Mouse (Mus musculus): ENCODE results near the gene Asb16. TPM values are rescaled to one million over a fixed set of nuclear protein-coding genes. Genes with fewer than 3 reads are reported as not detected.

Gene Asb16
- polyA plus RNA-seq, 1 experiment from 2014 or later, result 0.22 TPM

DNA sequence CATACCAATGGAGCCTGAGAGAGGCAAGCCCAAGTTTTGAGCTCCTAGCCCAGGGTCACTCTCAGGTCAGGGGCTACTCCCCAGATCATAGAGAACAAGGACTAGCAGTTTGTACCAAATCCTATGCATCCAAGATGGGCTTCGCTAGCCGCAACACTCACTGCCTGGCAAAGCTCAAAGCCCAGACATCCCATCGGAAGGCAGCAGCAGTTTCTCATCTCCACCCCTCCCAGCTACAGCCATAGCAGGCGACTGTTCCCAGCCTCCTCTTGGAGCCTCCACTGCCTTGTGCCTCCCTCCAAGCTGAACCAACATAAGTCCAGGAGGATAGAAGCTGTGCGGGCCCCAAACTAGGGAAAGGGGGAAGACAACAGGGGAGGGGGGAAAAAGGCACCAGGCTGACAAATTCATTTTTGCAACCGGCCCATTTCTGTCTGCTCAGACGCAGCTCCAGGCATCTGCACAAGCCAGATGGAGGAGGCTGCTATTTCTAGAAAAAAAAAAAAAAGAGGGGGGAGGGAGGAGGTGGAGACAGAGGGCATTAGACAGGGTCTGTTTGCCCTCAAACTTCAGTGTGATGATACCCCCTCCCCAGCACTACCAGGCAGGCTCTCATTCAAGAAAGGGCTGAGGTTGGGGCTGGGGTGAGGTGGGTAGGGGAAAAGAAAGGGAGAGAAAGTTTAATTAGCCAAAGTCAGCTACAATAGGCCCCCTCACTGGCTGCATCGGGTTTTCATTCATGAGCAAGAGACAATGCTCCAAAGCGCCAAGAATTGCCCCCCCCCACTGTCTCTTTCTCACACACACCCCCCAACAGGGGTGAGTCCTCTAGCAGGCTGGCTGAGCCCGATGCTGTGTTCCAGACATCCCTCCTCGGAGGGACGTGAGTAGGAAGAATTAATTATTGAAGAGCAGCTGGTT is 41.0 kb upstream of the Asb16 start:
- ATAC-seq (ENCODE audit: low FRiP score, low read depth), result no peak
- Histone ChIP-seq H3K4me3 (peak overlapping the region; percentile 77), H3K27ac (no peak overlapping the region; the same call in 1 of the 2 replicates), H3K27me3 (peaks cover 10% of the 10 kb centered on the region; the same call in 1 of the 2 replicates), H3K36me3 (peaks cover 8% of the 10 kb centered on the region; the same call in 1 of the 2 replicates), H3K9me3 (no peaks in the 10 kb centered on the region), H3K4me2 (replicated peaks) (peak overlapping the region; percentile 87), H3K9ac (peak overlapping the region; percentile 51), H3K4me1 (peaks cover 62% of the 10 kb centered on the region)
- 21% methylated on average over 12 of the region's 12 CpGs for WGBS

DNA sequence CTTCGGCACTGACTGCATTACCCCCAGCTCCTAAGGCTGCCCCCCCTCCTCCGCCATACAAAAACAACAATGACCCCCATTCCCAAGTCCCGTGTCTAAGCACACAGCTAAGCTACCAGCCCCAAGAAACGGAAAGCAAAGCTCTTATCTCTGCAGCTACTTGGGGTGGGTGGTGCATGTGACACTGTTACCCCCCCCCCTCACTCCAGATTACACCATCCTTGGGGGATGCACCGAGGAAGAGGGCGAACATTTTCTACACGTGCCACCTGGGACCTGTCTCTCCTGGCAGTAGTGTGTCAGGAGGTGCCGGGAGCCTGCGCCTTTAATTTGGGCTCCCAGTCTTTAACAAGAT is 40.4 kb upstream of the Asb16 start:
- H3K9me3 ChIP-seq, result no peaks in the 10 kb centered on the region
- H3K9ac ChIP-seq, result peak overlapping the region; percentile 51; the same call in 1 of the 2 replicates
- ATAC-seq (ENCODE audit: low FRiP score, low read depth), result no peak
- peaks cover 8% of the 10 kb centered on the region; the same call in 1 of the 2 replicates for H3K36me3 ChIP-seq
- H3K4me2 ChIP-seq (replicated peaks), result peak overlapping the region; percentile 87
- H3K4me1 ChIP-seq, result peaks cover 58% of the 10 kb centered on the region
- H3K27me3 ChIP-seq, result peaks cover 10% of the 10 kb centered on the region; the same call in 1 of the 2 replicates
- peak overlapping the region; percentile 77 for H3K4me3 ChIP-seq
- WGBS, result 45% methylated on average over 9 of the region's 9 CpGs
- no peak overlapping the region for H3K27ac ChIP-seq

DNA sequence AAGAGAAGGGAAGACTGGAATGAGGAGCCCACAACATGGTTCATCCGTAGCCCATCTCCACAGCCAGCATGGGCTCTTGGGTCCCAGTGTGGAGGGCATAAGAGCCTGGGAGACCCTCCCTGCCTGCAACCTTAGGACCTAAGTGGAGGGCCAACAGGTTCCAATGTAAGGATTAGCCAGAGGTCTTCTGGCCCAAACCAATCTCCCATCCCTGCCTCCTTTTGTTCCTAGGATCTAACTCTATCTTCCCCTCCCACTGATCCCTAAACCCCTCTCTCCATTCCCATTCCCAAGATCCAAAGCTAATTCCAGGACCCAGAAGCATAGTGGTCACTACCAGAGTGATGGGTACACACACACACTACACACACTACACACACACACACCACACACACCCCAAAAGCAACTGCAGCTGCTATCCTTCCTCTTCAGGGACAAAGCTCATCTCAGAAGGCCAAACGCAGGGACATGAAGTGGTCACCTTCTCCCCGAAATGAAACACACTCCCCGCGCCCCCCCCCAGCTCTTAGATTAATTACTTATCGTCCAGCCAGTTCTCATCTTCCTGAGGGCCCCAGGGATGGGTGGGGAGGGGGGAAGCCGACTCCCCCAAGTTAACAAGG is 39.8 kb upstream of the Asb16 start:
- Histone ChIP-seq H3K36me3 (peaks cover 6% of the 10 kb centered on the region; the same call in 1 of the 2 replicates), H3K9me3 (no peaks in the 10 kb centered on the region), H3K27me3 (peaks cover 10% of the 10 kb centered on the region; the same call in 1 of the 2 replicates), H3K4me1 (peaks cover 52% of the 10 kb centered on the region), H3K4me2 (replicated peaks) (peak overlapping the region; percentile 87), H3K27ac (no peak overlapping the region), H3K9ac (peak overlapping the region; percentile 91), H3K4me3 (peak overlapping the region; percentile 77)
- 22% methylated on average over 7 of the region's 7 CpGs for WGBS
- ATAC-seq (ENCODE audit: low FRiP score, low read depth), result no peak

DNA sequence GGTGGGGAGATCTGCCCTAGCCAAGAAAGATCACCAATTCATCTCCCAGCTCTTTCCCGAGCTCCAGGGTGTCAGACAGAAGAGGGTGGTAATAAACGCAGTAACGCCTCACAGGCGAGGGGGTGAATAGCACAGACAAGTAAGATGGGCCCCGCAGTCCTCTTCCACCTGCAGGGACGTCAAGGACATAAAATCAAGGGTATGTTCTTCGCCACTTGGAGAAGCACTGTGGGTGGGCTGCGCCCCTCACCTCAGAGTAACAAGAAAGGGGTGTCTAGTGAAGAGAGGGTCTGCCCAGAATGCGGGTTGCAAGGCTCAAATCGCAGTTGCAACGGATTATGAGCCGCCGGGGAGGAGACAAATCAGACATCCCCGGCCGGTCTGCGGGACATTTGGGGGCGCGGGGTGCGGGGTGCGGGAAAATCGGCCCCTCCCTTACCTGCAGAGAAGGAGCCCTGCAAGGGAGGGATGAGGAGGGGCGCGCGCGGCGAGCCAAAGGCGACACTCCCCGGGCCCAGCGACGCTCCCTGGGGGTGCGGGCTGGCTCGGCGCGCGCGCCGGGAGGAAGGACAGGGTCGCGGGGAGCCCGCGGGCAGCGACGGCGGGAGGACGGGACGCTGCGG is 39.1 kb upstream of the Asb16 start:
- no peaks in the 10 kb centered on the region for H3K36me3 ChIP-seq
- peaks cover 10% of the 10 kb centered on the region; the same call in 1 of the 2 replicates for H3K27me3 ChIP-seq
- peak overlapping the region; percentile 91 for H3K9ac ChIP-seq
- peak overlapping the region; percentile 73 for H3K27ac ChIP-seq
- peak overlapping the region; percentile 77 for H3K4me3 ChIP-seq
- no peaks in the 10 kb centered on the region for H3K9me3 ChIP-seq
- H3K4me1 ChIP-seq, result peaks cover 48% of the 10 kb centered on the region
- under 1% methylated on average over 45 of the region's 47 CpGs for WGBS
- peak; percentile 43 for ATAC-seq (ENCODE audit: low FRiP score, low read depth)
- H3K4me2 ChIP-seq (replicated peaks), result peak overlapping the region; percentile 87

DNA sequence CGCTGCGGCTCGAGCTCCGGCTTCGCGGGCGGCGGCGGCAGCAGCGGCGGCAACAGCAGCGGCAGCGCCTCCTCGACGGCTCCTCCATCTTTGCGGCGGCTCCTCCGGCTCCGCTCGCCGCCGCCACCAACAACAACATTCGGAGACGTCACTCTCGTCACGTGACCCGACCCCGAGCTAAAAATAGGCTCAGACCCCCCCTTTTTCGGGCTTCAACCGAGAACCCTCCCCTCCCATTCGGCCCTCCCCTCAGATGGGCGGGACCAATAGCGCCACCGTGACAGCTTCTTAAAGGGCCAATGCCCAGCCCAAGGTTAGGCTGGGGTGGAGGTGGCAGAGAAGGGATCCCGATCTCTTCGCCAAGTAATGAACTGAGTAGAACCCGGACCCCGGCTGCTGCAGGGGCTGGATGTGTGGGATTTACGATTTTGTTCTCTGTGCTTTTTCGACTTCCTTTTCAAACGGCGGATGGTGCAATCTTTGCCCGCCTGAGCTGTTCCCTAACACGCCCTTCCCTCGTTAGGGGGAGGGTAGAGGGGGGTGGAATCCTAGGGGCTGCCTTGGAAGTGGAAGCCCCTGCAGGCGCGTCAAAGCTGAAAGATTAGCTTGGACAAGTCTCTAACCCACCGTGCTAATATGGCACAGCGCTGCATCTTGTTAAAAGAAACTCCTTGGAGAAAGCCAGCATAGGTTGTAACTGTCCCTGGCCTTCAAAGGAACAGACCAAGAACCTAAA is 38.4 kb upstream of the Asb16 start, which contains the start of gene Hdac5:
Gene Hdac5, minus strand, starts transcription at position 161 of the 736 bp plus-strand sequence.
- no peaks in the 10 kb centered on the region for H3K36me3 ChIP-seq
- peak within 1 kb of the TSS; percentile 91 for H3K9ac ChIP-seq
- H3K4me2 ChIP-seq (replicated peaks), result peak within 1 kb of the TSS; percentile 87
- under 1% methylated on average over 48 of the region's 49 CpGs for WGBS
- H3K4me3 ChIP-seq, result peak within 1 kb of the TSS; percentile 77
- ATAC-seq (ENCODE audit: low FRiP score, low read depth), result peak; percentile 91
- H3K9me3 ChIP-seq, result no peaks in the 10 kb centered on the region
- H3K27ac ChIP-seq, result peak within 1 kb of the TSS; percentile 73
- peaks cover 10% of the 10 kb centered on the region; the same call in 1 of the 2 replicates for H3K27me3 ChIP-seq
- peaks cover 40% of the 10 kb centered on the region for H3K4me1 ChIP-seq

DNA sequence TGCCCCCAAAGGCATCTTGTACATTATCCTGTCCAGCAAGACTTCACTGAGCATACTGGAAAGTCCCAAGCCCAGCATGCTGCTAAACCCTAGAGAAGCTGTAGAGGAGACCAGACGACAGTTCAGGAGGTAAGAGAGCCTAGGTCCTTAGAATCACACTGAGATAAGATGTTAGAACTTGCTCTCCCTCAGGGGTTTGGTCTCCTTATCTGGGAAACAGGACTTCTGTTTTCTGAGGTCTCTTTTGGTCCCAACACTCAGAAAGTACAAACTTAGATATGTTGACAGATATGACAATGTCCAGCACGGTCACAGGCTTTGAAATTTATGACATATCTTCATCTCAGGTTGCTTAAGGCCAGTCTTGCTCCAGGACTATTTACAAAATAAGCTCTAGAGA is 32.5 kb upstream of the Asb16 start:
- no peak overlapping the region for H3K9ac ChIP-seq
- no peak for ATAC-seq (ENCODE audit: low FRiP score, low read depth)
- no peaks in the 10 kb centered on the region for H3K4me1 ChIP-seq
- H3K4me3 ChIP-seq, result no peak overlapping the region
- WGBS, result 59% methylated on average over 2 of the region's 2 CpGs
- no peak overlapping the region for H3K4me2 ChIP-seq (replicated peaks)
- no peaks in the 10 kb centered on the region for H3K9me3 ChIP-seq
- H3K27ac ChIP-seq, result no peak overlapping the region
- H3K27me3 ChIP-seq, result no peaks in the 10 kb centered on the region
- no peaks in the 10 kb centered on the region for H3K36me3 ChIP-seq

DNA sequence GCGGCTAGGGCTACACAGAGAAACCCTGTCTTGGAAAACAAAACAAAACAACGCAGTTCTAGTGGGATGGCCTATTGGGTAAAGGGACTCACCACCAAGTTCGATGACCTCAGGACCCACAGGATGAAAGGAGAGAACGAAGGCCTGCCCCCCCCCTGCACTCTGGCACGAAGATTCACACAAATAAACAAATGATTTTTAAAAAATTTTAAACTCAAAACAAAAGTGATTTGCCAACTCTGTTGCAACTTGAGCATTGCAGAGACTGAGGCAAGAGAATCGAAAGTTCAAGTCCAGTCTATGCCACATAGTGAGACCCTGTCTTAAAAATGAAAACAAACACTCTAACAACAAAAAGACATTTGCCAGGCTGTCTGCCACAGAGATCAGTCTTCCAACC is 27.9 kb upstream of the Asb16 start:
- Histone ChIP-seq H3K4me3 (no peak overlapping the region), H3K36me3 (no peaks in the 10 kb centered on the region), H3K4me2 (replicated peaks) (no peak overlapping the region), H3K27ac (no peak overlapping the region), H3K27me3 (peaks cover 3% of the 10 kb centered on the region), H3K9ac (no peak overlapping the region), H3K4me1 (peaks cover 14% of the 10 kb centered on the region), H3K9me3 (no peaks in the 10 kb centered on the region)
- 93% methylated on average over 6 of the region's 6 CpGs for WGBS
- no peak for ATAC-seq (ENCODE audit: low FRiP score, low read depth)

DNA sequence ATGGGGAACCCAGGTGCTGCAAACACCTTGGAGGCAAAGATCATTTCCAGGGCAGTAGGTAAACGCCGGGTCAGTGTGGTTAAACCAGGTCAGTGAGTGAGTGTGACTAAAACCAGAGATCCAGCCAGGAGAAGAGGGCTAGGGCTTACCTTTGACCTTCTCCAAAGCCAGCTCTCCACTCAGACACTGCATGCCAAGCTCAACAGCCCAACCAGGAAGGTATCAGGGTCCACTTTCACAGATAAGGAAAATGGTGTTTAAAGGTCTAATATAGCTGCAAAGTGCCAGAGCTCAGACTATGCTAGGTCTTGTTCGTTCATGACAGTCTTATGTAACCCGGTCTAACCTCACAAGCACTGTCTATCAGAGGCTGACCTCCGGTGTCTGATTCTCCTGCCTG is 27.3 kb upstream of the Asb16 start:
- H3K9me3 ChIP-seq, result no peaks in the 10 kb centered on the region
- peaks cover 3% of the 10 kb centered on the region for H3K27me3 ChIP-seq
- no peaks in the 10 kb centered on the region for H3K36me3 ChIP-seq
- ATAC-seq (ENCODE audit: low FRiP score, low read depth), result no peak
- H3K27ac ChIP-seq, result no peak overlapping the region
- no peak overlapping the region for H3K4me2 ChIP-seq (replicated peaks)
- 82% methylated on average over 5 of the region's 5 CpGs for WGBS
- H3K4me1 ChIP-seq, result peaks cover 16% of the 10 kb centered on the region
- H3K9ac ChIP-seq, result no peak overlapping the region
- H3K4me3 ChIP-seq, result no peak overlapping the region

DNA sequence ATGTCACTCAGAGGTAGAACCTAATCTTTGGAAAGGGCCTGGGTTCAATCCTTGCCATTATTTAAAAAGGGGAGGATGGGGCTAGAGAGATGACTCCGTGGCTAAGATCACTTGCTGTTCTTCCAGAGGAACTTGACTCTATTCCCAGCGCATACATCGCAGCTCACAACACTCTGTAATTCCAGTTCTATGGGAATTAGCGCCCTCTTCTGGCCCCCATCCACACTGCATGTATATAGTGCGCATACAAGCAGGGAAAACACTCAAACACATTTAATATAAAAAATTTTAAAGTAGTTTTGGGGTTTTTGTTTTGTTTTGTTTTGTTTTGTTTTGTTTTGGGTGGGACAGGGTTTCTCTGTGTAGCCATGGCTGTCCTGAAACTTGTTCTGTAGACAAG is 26.7 kb upstream of the Asb16 start:
- WGBS, result 51% methylated on average over 5 of the region's 5 CpGs
- Histone ChIP-seq H3K4me1 (peaks cover 18% of the 10 kb centered on the region), H3K4me3 (no peak overlapping the region), H3K4me2 (replicated peaks) (no peak overlapping the region), H3K9me3 (no peaks in the 10 kb centered on the region), H3K9ac (no peak overlapping the region), H3K27me3 (peaks cover 3% of the 10 kb centered on the region), H3K27ac (no peak overlapping the region), H3K36me3 (no peaks in the 10 kb centered on the region)
- ATAC-seq (ENCODE audit: low FRiP score, low read depth), result no peak

DNA sequence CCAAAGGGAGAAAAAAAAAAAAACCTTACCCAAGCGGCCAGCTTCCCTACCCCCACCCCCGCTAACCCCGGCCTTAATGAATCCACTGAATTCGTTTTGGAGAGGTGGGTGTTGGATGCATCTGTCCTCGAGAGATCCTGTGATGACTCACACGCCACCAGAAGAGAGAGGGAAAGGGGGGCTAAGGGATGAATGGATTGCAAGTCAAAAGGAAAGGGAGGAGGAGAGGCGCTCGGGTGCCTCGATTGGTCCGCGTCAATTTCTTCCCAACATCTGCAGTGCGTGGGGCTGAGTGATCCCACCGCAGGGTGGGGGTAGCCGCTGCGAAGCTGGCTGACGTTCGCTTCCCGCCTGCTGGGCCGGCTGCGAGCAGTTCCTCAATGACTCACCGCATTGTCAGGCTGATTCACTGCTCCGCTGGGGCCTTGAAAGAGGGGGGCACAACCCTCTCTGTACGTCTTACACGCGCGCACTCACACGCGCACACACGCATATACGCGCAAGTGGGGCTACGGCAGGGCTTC is 23.6 kb upstream of the Asb16 start:
- Histone ChIP-seq H3K27ac (peak overlapping the region; percentile 28; the same call in 1 of the 2 replicates), H3K9me3 (no peaks in the 10 kb centered on the region)
- peak; percentile 68 for ATAC-seq (ENCODE audit: low FRiP score, low read depth)

More for the DNA sequence above, 23.6 kb upstream of the Asb16 start:
- H3K4me3 ChIP-seq, result peak overlapping the region; percentile 42
- WGBS, result under 1% methylated on average over 32 of the region's 32 CpGs
- H3K9ac ChIP-seq, result peak overlapping the region; percentile 68
- peak overlapping the region; percentile 79 for H3K4me2 ChIP-seq (replicated peaks)
- peaks cover 3% of the 10 kb centered on the region for H3K27me3 ChIP-seq
- H3K4me1 ChIP-seq, result peaks cover 29% of the 10 kb centered on the region
- no peaks in the 10 kb centered on the region for H3K36me3 ChIP-seq
